In the genomic region with DNA sequence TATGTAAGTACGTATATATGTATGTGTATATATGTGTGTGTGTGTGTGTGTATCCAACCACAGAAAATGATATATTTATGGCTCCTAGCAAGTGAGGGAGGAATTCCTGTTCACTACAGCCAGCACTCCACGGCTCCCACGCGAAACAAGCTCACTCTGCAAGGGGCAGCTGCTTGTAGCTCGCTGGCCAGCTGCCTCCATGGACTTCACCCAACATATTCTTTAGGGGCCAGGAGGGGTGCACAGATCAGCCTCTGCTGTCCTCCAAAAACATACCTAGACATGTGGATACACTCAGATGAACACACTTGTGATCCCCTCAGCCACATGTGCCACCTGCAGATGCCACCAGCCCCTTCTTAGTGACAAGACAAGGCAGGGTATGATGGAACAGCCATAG, we compare ENCODE assay signal across 9 mouse cellular contexts. TPM values are rescaled to one million over a fixed set of nuclear protein-coding genes. Genes with fewer than 3 reads are reported as not detected.
DNase-seq lines count a peak whose midpoint lies in the region; ATAC-seq lines count a peak whose summit lies in the region.
"Had no signal": no experiment of that assay in that cellular context is flagged by ENCODE, and none has a peak within 500 bp of the region (broad histone marks: within the 10 kb centered on the region; RNA-seq: fewer than 3 reads in every experiment).

No protein-coding gene starts in this region.

- H3K4me2 ChIP-seq in heart, embryonic 11.5 days: no peak overlapping the region
- H3K4me2 ChIP-seq in intestine, embryonic 15.5 days (replicated peaks): no peak overlapping the region

- H3K27me3 ChIP-seq in heart, embryonic 11.5 days (ENCODE audit: control insufficient read depth, insufficient read depth, low read length): peaks cover 14% of the 10 kb centered on the region
- H3K27me3 ChIP-seq in intestine, embryonic 15.5 days (replicated peaks): peaks cover 10% of the 10 kb centered on the region; the same call in 1 of the 2 replicates

- no peaks in the 10 kb centered on the region for H3K9me3 ChIP-seq in heart, embryonic 11.5 days (replicated peaks; ENCODE audit: control insufficient read depth, low read length)
- H3K9me3 ChIP-seq in intestine, embryonic 15.5 days: no peaks in the 10 kb centered on the region

- WGBS in heart, embryonic 11.5 days (ENCODE audit: insufficient replicate concordance): 75% methylated on average over 5 of the region's 5 CpGs
- WGBS in intestine, embryonic 15.5 days: 50% methylated on average over 5 of the region's 5 CpGs

- ATAC-seq in heart, embryonic 11.5 days (replicated peaks; ENCODE audit: insufficient number of reproducible peaks, low FRiP score, low TSS enrichment): no peak
- no peak for ATAC-seq in intestine, embryonic 15.5 days

- no peaks in the 10 kb centered on the region for H3K36me3 ChIP-seq in heart, embryonic 11.5 days (ENCODE audit: control insufficient read depth, insufficient read depth, low read length)
- H3K36me3 ChIP-seq in intestine, embryonic 15.5 days: no peaks in the 10 kb centered on the region

- peak overlapping the region; percentile 52; the same call in 1 of the 2 replicates for H3K9ac ChIP-seq in heart, embryonic 11.5 days (ENCODE audit: low read depth, low read length)
- H3K9ac ChIP-seq in intestine, embryonic 15.5 days: no peak overlapping the region

- intact Hi-C loops in heart, postnatal 36 days (cut with DNase I): no loop called here

- no peak for DNase-seq in heart, postnatal 36 days
- DNase-seq in right cerebral cortex, adult 18-20 months: peak; percentile 66
- no peak for DNase-seq in right cerebral cortex, postnatal 36 days (ENCODE audit: low spot score in 2 of 2)
- no peak for DNase-seq in spleen, postnatal 10 days (ENCODE audit: low spot score in 2 of 2)
- DNase-seq in retina, embryonic 14.5 days (ENCODE audit: low spot score): no peak
- DNase-seq in yolk sac, embryonic 10.5 days (ENCODE audit: low spot score): no peak

- no peak overlapping the region for H3K4me3 ChIP-seq in heart, embryonic 11.5 days (ENCODE audit: low read depth, low read length)
- no peak overlapping the region for H3K4me3 ChIP-seq in intestine, embryonic 15.5 days (replicated peaks)

- H3K27ac ChIP-seq in heart, embryonic 11.5 days (ENCODE audit: low read depth, low read length): peak overlapping the region; percentile 46
- peak overlapping the region; percentile 19; the same call in 1 of the 2 replicates for H3K27ac ChIP-seq in intestine, embryonic 15.5 days

- peaks cover 63% of the 10 kb centered on the region for H3K4me1 ChIP-seq in heart, embryonic 11.5 days (ENCODE audit: control insufficient read depth, insufficient read depth, low read length)
- H3K4me1 ChIP-seq in intestine, embryonic 15.5 days (replicated peaks): peaks cover 37% of the 10 kb centered on the region

RNA-seq across cellular contexts. Expression of a gene that starts 9.7 kb away (rescaled TPM):
- 3.4 and 5.4 TPM in 2 replicates for polyA plus RNA-seq in heart, embryonic 11.5 days (2014; fragmentation: Nextera tagmentation; extraction: Ambion mirVana)
- under 1 TPM in 1 of 2 experiments, not detected in 1; 0.44 TPM for total RNA-seq in heart, postnatal 36 days (2021)
- 3.1 and 3.7 TPM in 2 replicates for polyA plus RNA-seq in intestine, embryonic 15.5 days (2015; fragmentation: Nextera tagmentation; extraction: Ambion mirVana)
- total RNA-seq: layer of hippocampus, adult 18-20 months had no signal

RNA-seq across cellular contexts. Expression of a gene that starts 31.3 kb away (rescaled TPM):
- 19.5 and 22.9 TPM in 2 replicates for polyA plus RNA-seq in heart, embryonic 11.5 days (2014; fragmentation: Nextera tagmentation; extraction: Ambion mirVana)
- total RNA-seq in heart, postnatal 36 days (2021): 1 to 10 TPM; 5.4 to 5.7 TPM
- polyA plus RNA-seq in intestine, embryonic 15.5 days (2015; fragmentation: Nextera tagmentation; extraction: Ambion mirVana): 5.1 and 5.5 TPM in 2 replicates

RNA-seq across cellular contexts. Expression of a gene that starts 44.9 kb away (rescaled TPM):
- 19.1 and 19.6 TPM in 2 replicates for polyA plus RNA-seq in heart, embryonic 11.5 days (2014; fragmentation: Nextera tagmentation; extraction: Ambion mirVana)
- 10 to 100 TPM; 27.3 to 30.1 TPM for total RNA-seq in heart, postnatal 36 days (2021)
- 14.8 and 17.0 TPM in 2 replicates for polyA plus RNA-seq in intestine, embryonic 15.5 days (2015; fragmentation: Nextera tagmentation; extraction: Ambion mirVana)

RNA-seq across cellular contexts. Expression of a gene that starts 46.4 kb away (rescaled TPM):
- 49.7 and 51.6 TPM in 2 replicates for polyA plus RNA-seq in heart, embryonic 11.5 days (2014; fragmentation: Nextera tagmentation; extraction: Ambion mirVana)
- 10 to 100 TPM; 36.1 to 39.2 TPM for total RNA-seq in heart, postnatal 36 days (2021)
- polyA plus RNA-seq in intestine, embryonic 15.5 days (2015; fragmentation: Nextera tagmentation; extraction: Ambion mirVana): 59.9 and 68.3 TPM in 2 replicates
